Mouse (Mus musculus): Measurements from ENCODE around the gene Cd207. TPM values are rescaled to one million over a fixed set of nuclear protein-coding genes. Genes with fewer than 3 reads are reported as not detected.

The Cd207 gene
- polyA plus RNA-seq (2014; fragmentation: Nextera tagmentation; extraction: Ambion mirVana), result not detected in 2 replicates

DNA sequence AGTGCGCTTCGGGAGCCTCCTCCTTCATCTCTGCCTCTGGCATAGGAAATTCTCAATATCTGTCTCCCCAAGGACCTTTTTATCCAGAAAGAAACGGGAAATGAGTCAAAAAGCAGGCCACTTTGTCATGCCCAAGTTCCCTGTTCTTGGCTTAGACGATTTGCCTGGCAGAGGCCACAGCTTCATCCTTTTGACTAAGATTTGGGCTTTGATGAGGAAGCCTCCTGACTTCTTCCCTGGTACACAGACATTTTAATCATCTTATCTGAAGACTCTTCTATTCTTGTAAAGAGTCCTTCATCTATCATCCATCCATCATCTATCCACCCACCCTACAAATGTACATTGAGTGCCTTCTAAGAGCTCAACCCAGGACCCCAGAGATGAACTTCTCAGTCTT lies at the start of gene Cd207:
Gene Cd207 (minus strand): TSS at position 101 of the 400 bp plus-strand sequence.
- no peak for ATAC-seq
- H3K4me1 ChIP-seq (ENCODE audit: control insufficient read depth, insufficient read depth, low read length), result no peaks in the 10 kb centered on the region
- no peak within 1 kb of the TSS for H3K4me3 ChIP-seq (ENCODE audit: low read depth, low read length)
- H3K9ac ChIP-seq (ENCODE audit: low read length), result no peak within 1 kb of the TSS
- no peaks in the 10 kb centered on the region for H3K9me3 ChIP-seq (replicated peaks; ENCODE audit: control insufficient read depth, low read length)
- no peaks in the 10 kb centered on the region for H3K27me3 ChIP-seq (replicated peaks; ENCODE audit: control insufficient read depth, insufficient read depth, low read length)
- H3K4me2 ChIP-seq (ENCODE audit: low read length), result no peak within 1 kb of the TSS
- WGBS, result 75% methylated on average over 4 of the region's 4 CpGs
- no peaks in the 10 kb centered on the region for H3K36me3 ChIP-seq (ENCODE audit: control insufficient read depth, insufficient read depth, low read length)
- DNase-seq (ENCODE audit: low spot score), result no peak
- H3K27ac ChIP-seq (ENCODE audit: low read depth, low read length), result no peak within 1 kb of the TSS

DNA sequence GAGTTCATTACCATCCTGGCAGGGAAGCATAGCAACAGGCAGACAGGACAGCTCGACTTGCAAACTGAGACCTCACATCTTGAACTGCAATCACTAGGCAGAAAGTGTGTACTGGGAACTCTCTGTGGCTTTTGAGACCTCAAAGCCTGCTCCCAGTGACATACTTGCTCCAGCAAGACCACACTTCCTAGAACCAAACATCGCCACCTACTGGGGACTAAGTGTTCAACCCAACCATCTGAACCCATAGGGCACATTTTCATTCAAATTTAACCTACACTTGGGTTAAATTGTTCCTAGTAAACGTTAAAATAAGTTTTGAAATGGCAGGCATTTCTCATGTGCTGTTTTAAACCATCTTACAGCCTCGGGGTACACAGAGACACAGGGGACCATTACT lies 49.5 kb upstream of the Cd207 start:
- H3K27ac ChIP-seq (ENCODE audit: low read depth, low read length), result no peak overlapping the region
- H3K9me3 ChIP-seq (replicated peaks; ENCODE audit: control insufficient read depth, low read length), result no peaks in the 10 kb centered on the region
- no peak overlapping the region for H3K4me2 ChIP-seq (ENCODE audit: low read length)
- ATAC-seq (no peak), DNase-seq (ENCODE audit: low spot score) (no peak)
- H3K4me1 ChIP-seq (ENCODE audit: control insufficient read depth, insufficient read depth, low read length), result no peaks in the 10 kb centered on the region
- H3K36me3 ChIP-seq (ENCODE audit: control insufficient read depth, insufficient read depth, low read length), result no peaks in the 10 kb centered on the region
- no peak overlapping the region for H3K4me3 ChIP-seq (ENCODE audit: low read depth, low read length)
- WGBS, result 38% methylated on average over 4 of the region's 4 CpGs
- no peak overlapping the region for H3K9ac ChIP-seq (ENCODE audit: low read length)
- H3K27me3 ChIP-seq (replicated peaks; ENCODE audit: control insufficient read depth, insufficient read depth, low read length), result peaks cover 20% of the 10 kb centered on the region

- DNase-seq (ENCODE audit: low spot score) (no peak), ATAC-seq (no peak)
- Histone ChIP-seq H3K4me3 (ENCODE audit: low read depth, low read length) (no peak overlapping the region), H3K27me3 (replicated peaks; ENCODE audit: control insufficient read depth, insufficient read depth, low read length) (peaks cover 64% of the 10 kb centered on the region), H3K36me3 (ENCODE audit: control insufficient read depth, insufficient read depth, low read length) (no peaks in the 10 kb centered on the region), H3K9ac (ENCODE audit: low read length) (no peak overlapping the region), H3K27ac (ENCODE audit: low read depth, low read length) (no peak overlapping the region), H3K4me2 (ENCODE audit: low read length) (no peak overlapping the region), H3K4me1 (ENCODE audit: control insufficient read depth, insufficient read depth, low read length) (no peaks in the 10 kb centered on the region), H3K9me3 (replicated peaks; ENCODE audit: control insufficient read depth, low read length) (no peaks in the 10 kb centered on the region)
- WGBS, result 18% methylated on average over 6 of the region's 6 CpGs
These were observed 44.9 kb upstream of the Cd207 start for GRCm38 (mm10) chr6:83722526-83722925.

DNA sequence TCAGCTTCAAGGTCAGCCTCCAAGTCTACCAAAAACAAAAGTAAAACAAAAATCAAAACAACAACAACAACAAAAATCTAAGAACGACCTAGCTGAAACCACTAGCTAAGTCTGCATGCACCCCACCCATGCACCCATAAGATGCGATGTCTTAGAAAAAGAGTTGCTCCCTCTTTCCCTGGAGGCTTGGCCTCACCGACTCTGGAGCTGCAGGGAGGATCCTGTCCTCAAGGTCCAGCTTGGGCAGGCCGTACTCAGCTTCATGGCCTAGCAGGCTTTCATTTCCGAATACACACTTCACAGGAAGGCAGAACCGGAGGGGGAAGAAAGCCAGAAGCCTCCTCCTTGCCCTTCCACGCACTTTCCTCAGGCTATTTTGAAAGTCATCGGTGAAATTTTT lies 39.4 kb upstream of the Cd207 start:
- H3K27me3 ChIP-seq (replicated peaks; ENCODE audit: control insufficient read depth, insufficient read depth, low read length), result peaks cover 97% of the 10 kb centered on the region
- 1% methylated on average over 8 of the region's 8 CpGs for WGBS
- H3K9me3 ChIP-seq (replicated peaks; ENCODE audit: control insufficient read depth, low read length), result no peaks in the 10 kb centered on the region

DNA sequence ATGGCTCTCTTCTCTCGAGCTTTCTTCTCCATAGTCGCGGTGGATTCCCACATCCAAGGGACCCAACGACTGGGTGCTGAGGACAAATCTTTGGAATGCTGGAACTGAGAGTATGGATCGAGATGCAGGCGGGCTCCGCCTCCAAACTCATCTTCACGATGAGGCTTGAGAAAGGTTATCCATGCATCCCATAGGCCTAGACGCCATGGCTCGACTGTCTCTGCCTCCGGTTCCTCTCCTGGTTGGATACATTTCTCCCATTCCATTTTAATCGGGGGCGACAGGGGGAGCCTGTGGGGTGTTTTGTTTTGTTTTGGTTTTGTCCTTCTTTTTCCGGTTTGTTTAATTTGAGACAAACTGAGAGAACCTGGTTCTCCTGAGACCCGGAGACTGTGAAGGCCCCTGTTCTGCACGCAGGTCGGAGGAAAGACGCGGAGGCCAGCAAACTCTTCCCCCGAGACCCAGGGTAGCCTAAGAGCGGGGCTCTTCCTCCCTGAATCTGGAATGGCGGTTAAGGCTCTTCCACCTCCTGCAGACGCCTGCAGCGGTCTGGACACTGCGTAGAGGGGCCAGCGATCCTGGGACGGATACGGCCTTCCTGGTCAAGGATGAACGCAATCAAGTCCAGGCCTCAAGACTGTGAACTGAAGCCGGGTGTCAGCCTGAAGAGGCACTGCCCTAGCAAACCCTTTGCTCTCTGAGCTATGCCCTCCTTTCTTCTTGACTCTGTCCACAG lies 38.0 kb upstream of the Cd207 start:
- H3K4me3 ChIP-seq (ENCODE audit: low read depth, low read length), result no peak overlapping the region
- peaks cover 98% of the 10 kb centered on the region for H3K27me3 ChIP-seq (replicated peaks; ENCODE audit: control insufficient read depth, insufficient read depth, low read length)
- ATAC-seq (no peak), DNase-seq (ENCODE audit: low spot score) (no peak)
- no peak overlapping the region for H3K27ac ChIP-seq (ENCODE audit: low read depth, low read length)
- peaks cover 8% of the 10 kb centered on the region for H3K4me1 ChIP-seq (ENCODE audit: control insufficient read depth, insufficient read depth, low read length)
- H3K36me3 ChIP-seq (ENCODE audit: control insufficient read depth, insufficient read depth, low read length), result no peaks in the 10 kb centered on the region
- H3K9me3 ChIP-seq (replicated peaks; ENCODE audit: control insufficient read depth, low read length), result no peaks in the 10 kb centered on the region
- no peak overlapping the region for H3K4me2 ChIP-seq (ENCODE audit: low read length)
- under 1% methylated on average over 30 of the region's 30 CpGs for WGBS
- H3K9ac ChIP-seq (ENCODE audit: low read length), result no peak overlapping the region

More for the DNA sequence above, 39.4 kb upstream of the Cd207 start:
- Histone ChIP-seq H3K27ac (ENCODE audit: low read depth, low read length) (no peak overlapping the region), H3K9ac (ENCODE audit: low read length) (no peak overlapping the region), H3K4me2 (ENCODE audit: low read length) (no peak overlapping the region), H3K4me3 (ENCODE audit: low read depth, low read length) (no peak overlapping the region), H3K4me1 (ENCODE audit: control insufficient read depth, insufficient read depth, low read length) (peaks cover under 1% of the 10 kb centered on the region; the same call in 1 of the 2 replicates), H3K36me3 (ENCODE audit: control insufficient read depth, insufficient read depth, low read length) (no peaks in the 10 kb centered on the region)
- ATAC-seq (no peak), DNase-seq (ENCODE audit: low spot score) (no peak)

- DNase-seq (ENCODE audit: low spot score), result peak; percentile 51
- under 1% methylated on average over 34 of the region's 34 CpGs for WGBS
- no peak overlapping the region for H3K4me3 ChIP-seq (ENCODE audit: low read depth, low read length)
These were observed 36.8 kb upstream of the Cd207 start for GRCm38 (mm10) chr6:83714221-83715123.

DNA sequence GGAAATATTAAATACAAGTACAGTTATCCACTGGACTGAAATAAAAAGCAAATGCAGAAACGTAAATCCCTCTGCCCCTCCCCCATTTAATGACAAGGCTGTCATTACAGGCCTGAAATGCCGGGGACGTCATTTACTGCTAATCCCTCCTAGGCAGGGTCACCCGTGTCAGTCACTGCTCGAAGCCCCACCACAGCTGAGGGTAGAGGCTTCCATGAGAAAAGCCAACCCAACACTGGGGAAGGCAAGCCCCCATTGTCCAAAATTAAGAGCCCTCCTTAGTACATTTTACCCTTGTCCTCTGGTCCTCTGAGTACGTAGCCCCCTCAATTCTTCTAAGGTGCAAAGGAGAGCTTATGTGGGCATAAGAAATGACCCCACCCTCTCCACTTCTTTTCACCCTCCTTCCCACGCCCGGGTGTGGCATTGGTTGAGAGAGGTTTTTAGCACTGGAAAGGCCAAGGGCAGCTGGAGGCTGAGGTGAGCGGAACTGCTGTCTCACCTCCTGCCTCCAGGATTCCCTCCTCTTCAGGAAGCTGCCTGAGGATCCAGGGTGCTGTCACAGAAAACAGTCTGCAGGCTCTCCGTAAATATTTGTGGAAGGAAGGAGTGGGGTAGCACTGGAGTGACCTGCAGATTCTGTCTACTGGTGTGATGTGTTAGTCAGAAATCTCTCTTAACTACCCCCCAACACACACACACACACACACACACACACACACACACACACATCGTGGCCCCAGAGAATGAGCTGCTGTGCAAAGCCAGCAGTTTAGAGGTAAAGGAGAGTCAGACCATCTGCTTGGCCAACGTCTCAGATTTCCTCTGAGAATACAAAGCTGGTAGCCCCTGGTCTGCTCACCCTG lies 35.8 kb upstream of the Cd207 start:
- Histone ChIP-seq H3K27me3 (replicated peaks; ENCODE audit: control insufficient read depth, insufficient read depth, low read length) (peaks cover 99% of the 10 kb centered on the region), H3K36me3 (ENCODE audit: control insufficient read depth, insufficient read depth, low read length) (no peaks in the 10 kb centered on the region), H3K9me3 (replicated peaks; ENCODE audit: control insufficient read depth, low read length) (no peaks in the 10 kb centered on the region), H3K27ac (ENCODE audit: low read depth, low read length) (no peak overlapping the region), H3K4me1 (ENCODE audit: control insufficient read depth, insufficient read depth, low read length) (peaks cover 12% of the 10 kb centered on the region), H3K9ac (ENCODE audit: low read length) (no peak overlapping the region), H3K4me2 (ENCODE audit: low read length) (no peak overlapping the region), H3K4me3 (ENCODE audit: low read depth, low read length) (no peak overlapping the region)
- 4% methylated on average over 12 of the region's 12 CpGs for WGBS
- ATAC-seq (no peak), DNase-seq (ENCODE audit: low spot score) (no peak)

More at GRCm38 (mm10) chr6:83714221-83715123, 36.8 kb upstream of the Cd207 start:
- no peaks in the 10 kb centered on the region for H3K9me3 ChIP-seq (replicated peaks; ENCODE audit: control insufficient read depth, low read length)
- H3K36me3 ChIP-seq (ENCODE audit: control insufficient read depth, insufficient read depth, low read length), result no peaks in the 10 kb centered on the region
- H3K27ac ChIP-seq (ENCODE audit: low read depth, low read length), result no peak overlapping the region
- no peak for ATAC-seq
- no peak overlapping the region for H3K4me2 ChIP-seq (ENCODE audit: low read length)
- H3K27me3 ChIP-seq (replicated peaks; ENCODE audit: control insufficient read depth, insufficient read depth, low read length), result peaks cover 99% of the 10 kb centered on the region
- H3K9ac ChIP-seq (ENCODE audit: low read length), result no peak overlapping the region
- peaks cover 12% of the 10 kb centered on the region for H3K4me1 ChIP-seq (ENCODE audit: control insufficient read depth, insufficient read depth, low read length)

- 2% methylated on average over 45 of the region's 45 CpGs for WGBS
- no peak overlapping the region for H3K27ac ChIP-seq (ENCODE audit: low read depth, low read length)
- peak overlapping the region; percentile 36 for H3K4me3 ChIP-seq (ENCODE audit: low read depth, low read length)
- no peak overlapping the region for H3K9ac ChIP-seq (ENCODE audit: low read length)
- peak overlapping the region; percentile 63 for H3K4me2 ChIP-seq (ENCODE audit: low read length)
- ATAC-seq (no peak), DNase-seq (ENCODE audit: low spot score) (no peak)
- peaks cover 12% of the 10 kb centered on the region for H3K4me1 ChIP-seq (ENCODE audit: control insufficient read depth, insufficient read depth, low read length)
- no peaks in the 10 kb centered on the region for H3K36me3 ChIP-seq (ENCODE audit: control insufficient read depth, insufficient read depth, low read length)
- no peaks in the 10 kb centered on the region for H3K9me3 ChIP-seq (replicated peaks; ENCODE audit: control insufficient read depth, low read length)
- peaks cover 98% of the 10 kb centered on the region for H3K27me3 ChIP-seq (replicated peaks; ENCODE audit: control insufficient read depth, insufficient read depth, low read length)
These were observed 34.2 kb upstream of the Cd207 start for GRCm38 (mm10) chr6:83711725-83712475.

Data from forebrain, embryonic 14.5 days (tissue).